ENCODE assay signal across 30 mouse cellular contexts in the genomic region with DNA sequence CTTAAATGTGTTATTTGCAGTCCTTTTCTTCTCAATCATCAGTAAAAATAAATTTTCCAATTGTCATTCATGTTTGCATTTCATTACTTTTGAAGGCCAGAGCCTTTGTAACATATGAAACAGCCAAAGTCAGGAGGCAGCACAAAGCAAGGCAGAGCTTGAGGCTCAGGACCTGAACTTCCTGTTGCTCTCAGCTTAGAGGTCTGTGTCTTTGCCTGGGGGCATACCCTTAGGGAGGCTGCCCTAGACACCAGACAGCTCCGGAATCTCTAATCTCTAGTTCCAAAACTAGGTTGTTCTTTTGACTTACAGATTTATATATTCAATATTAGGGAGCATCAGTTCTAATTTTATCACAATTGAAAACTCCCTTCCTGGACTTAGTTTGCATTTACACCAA. TPM values are rescaled to one million over a fixed set of nuclear protein-coding genes. Genes with fewer than 3 reads are reported as not detected.
DNase-seq lines count a peak whose midpoint lies in the region; ATAC-seq and TF ChIP-seq lines count a peak whose summit lies in the region.
"Had no signal": no experiment of that assay in that cellular context is flagged by ENCODE, and none has a peak within 500 bp of the region (broad histone marks: within the 10 kb centered on the region; RNA-seq: fewer than 3 reads in every experiment).

No protein-coding gene starts in this region.

- no peak for TF ChIP-seq POLR2A in heart, adult 2 months (IDR thresholded peaks at IDR 0.05; ENCODE audit: insufficient read depth, low read depth, low read length)

- H3K36me3 ChIP-seq in heart, adult 2 months (ENCODE audit: control insufficient read depth, insufficient read depth, low read length): no peaks in the 10 kb centered on the region
- H3K36me3 ChIP-seq in heart, embryonic 13.5 days: no peaks in the 10 kb centered on the region
- H3K36me3 ChIP-seq: liver, embryonic 15.5 days; midbrain, embryonic 10.5 days; neural tube, embryonic 12.5 days had no signal

- no peaks in the 10 kb centered on the region for H3K9me3 ChIP-seq in heart, embryonic 13.5 days
- H3K9me3 ChIP-seq: liver, embryonic 15.5 days; midbrain, embryonic 10.5 days; neural tube, embryonic 12.5 days had no signal

- peak overlapping the region; percentile 43 for H3K4me2 ChIP-seq in heart, embryonic 13.5 days
- H3K4me2 ChIP-seq: liver, embryonic 15.5 days; lung, embryonic 14.5 days; neural tube, embryonic 12.5 days had no signal

- no peak for ATAC-seq in heart, embryonic 13.5 days (ENCODE audit: extremely low read depth, insufficient number of reproducible peaks, low FRiP score, low TSS enrichment)
- ATAC-seq: forebrain, embryonic 16.5 days; intestine, embryonic 16.5 days; Patski had no signal

- no peaks in the 10 kb centered on the region for H3K79me2 ChIP-seq in heart, adult 2 months (replicated peaks; ENCODE audit: control insufficient read depth, insufficient read depth, low read length)

- DNase-seq in heart, adult 2 months: no peak
- DNase-seq in heart, postnatal 25 days (ENCODE audit: low spot score): no peak
- peak; percentile 29 for DNase-seq in R1 (ENCODE audit: low read depth, low spot score)
- DNase-seq in heart, postnatal 10 days: peak; percentile 9 to 15
- no peak for DNase-seq in layer of hippocampus, adult 2 months (ENCODE audit: low spot score in 2 of 2)
- DNase-seq in embryo, embryonic 11 days: no peak
- DNase-seq: adrenal gland, adult 2 months; adrenal gland, postnatal 36 days; cerebellum, adult 18-20 months; cerebellum, postnatal 10 days; kidney, adult 8-10 months; kidney, postnatal 4 days; layer of hippocampus, adult 9-11 months; liver; lung, postnatal 14 days; right cerebral cortex, adult 18-20 months; spleen, adult 18-20 months; thymus, postnatal 25 days had no signal

- TF ChIP-seq CTCF in heart, adult 2 months (IDR thresholded peaks at IDR 0.05): no peak
- no peak for TF ChIP-seq CTCF in layer of hippocampus, adult 2 months (conservative IDR thresholded peaks at IDR 0.05)

- no peaks in the 10 kb centered on the region for H3K27me3 ChIP-seq in heart, adult 2 months (ENCODE audit: control insufficient read depth, insufficient read depth, low read length)
- H3K27me3 ChIP-seq in heart, embryonic 13.5 days (replicated peaks): no peaks in the 10 kb centered on the region
- H3K27me3 ChIP-seq: liver, embryonic 15.5 days; neural tube, embryonic 12.5 days had no signal

- H3K4me1 ChIP-seq in heart, adult 2 months (ENCODE audit: control insufficient read depth, insufficient read depth, low read length): no peaks in the 10 kb centered on the region; the same call in 1 of the 2 replicates
- H3K4me1 ChIP-seq in heart, embryonic 13.5 days: peaks cover 5% of the 10 kb centered on the region; the same call in 1 of the 2 replicates
- H3K4me1 ChIP-seq: liver, embryonic 15.5 days; midbrain, embryonic 10.5 days; neural tube, embryonic 12.5 days had no signal

- 21% methylated on average over 1 of the region's 1 CpGs for WGBS in heart, adult 2 months
- 45% methylated on average over 1 of the region's 1 CpGs for WGBS in heart, embryonic 13.5 days

- H3K9ac ChIP-seq in heart, adult 2 months (ENCODE audit: low read depth, low read length): no peak overlapping the region
- no peak overlapping the region for H3K9ac ChIP-seq in heart, embryonic 13.5 days
- H3K9ac ChIP-seq: liver, embryonic 15.5 days; lung, embryonic 14.5 days; neural tube, embryonic 12.5 days had no signal

- intact Hi-C loops in heart, adult 2 months (cut with DNase I): no loop called here
- intact Hi-C loops in heart, postnatal 25 days (cut with DNase I): no loop called here
- intact Hi-C loops in heart, postnatal 10 days (cut with DNase I): no loop called here

- no peak overlapping the region; the same call in 1 of the 2 replicates for H3K4me3 ChIP-seq in heart, adult 2 months
- H3K4me3 ChIP-seq in heart, embryonic 13.5 days: no peak overlapping the region
- no peak overlapping the region for H3K4me3 ChIP-seq in layer of hippocampus, adult 2 months
- H3K4me3 ChIP-seq: erythroblast, embryonic 14.5 days; liver, embryonic 15.5 days; midbrain, embryonic 10.5 days; myocyte; neural tube, embryonic 12.5 days had no signal

- H3K27ac ChIP-seq in heart, adult 2 months: peak overlapping the region; percentile 64
- H3K27ac ChIP-seq in heart, embryonic 13.5 days (replicated peaks): peak overlapping the region; percentile 64
- H3K27ac ChIP-seq in layer of hippocampus, adult 2 months: no peak overlapping the region
- H3K27ac ChIP-seq: kidney, postnatal 0 days; liver, embryonic 15.5 days; midbrain, embryonic 10.5 days; neural tube, embryonic 12.5 days had no signal

- no peak for TF ChIP-seq EP300 in heart, adult 2 months (IDR thresholded peaks at IDR 0.05; ENCODE audit: insufficient read depth, low read depth, low read length)

RNA-seq across cellular contexts. Expression of gene Cstf2t, which starts 17.9 kb away (rescaled TPM):
- 10 to 100 TPM; 23.9 to 26.8 TPM for total RNA-seq in heart, adult 2 months (2021)
- polyA plus RNA-seq in heart, adult 2 months (2012; rRNA removed): 9.6 and 17.8 TPM in 2 replicates
- total RNA-seq in heart, postnatal 25 days (2021): 10 to 100 TPM; 26.6 to 32.2 TPM
- 30.4 and 33.2 TPM in 2 replicates for polyA plus RNA-seq in heart, embryonic 13.5 days (2015; fragmentation: Nextera tagmentation; extraction: Ambion mirVana)
- 10 to 100 TPM; 37.4 to 39.7 TPM for total RNA-seq in heart, postnatal 10 days (2021)
- 10 to 100 TPM; 76.5 to 80.4 TPM for total RNA-seq in layer of hippocampus, adult 2 months (2021)
- total RNA-seq: MEL had no signal

Comparison
In these comparisons a context has a peak if more than half of its experiments do, and no peak if none do; other contexts are left out.
1. DNase-seq: peak in R1 (single experiment) and heart, postnatal 10 days (2 of 2); none in heart, adult 2 months (0 of 2), heart, postnatal 25 days (single experiment), layer of hippocampus, adult 2 months (0 of 2) and embryo, embryonic 11 days (single experiment).